Mouse (Mus musculus) C2C12 (cell line): ENCODE measurements around the gene Zfp296. TPM values are rescaled to one million over a fixed set of nuclear protein-coding genes. Genes with fewer than 3 reads are reported as not detected.

Experiments
- H3K27me3 ChIP-seq: one replicate; pipeline ENCODE4 v1.6.1; 2011; ENCODE audit not compliant: control insufficient read depth, insufficient read depth, insufficient read length
- H3K36me3 ChIP-seq: one replicate; pipeline ENCODE4 v1.6.1; 2011; ENCODE audit not compliant: control insufficient read depth, insufficient read depth
- H3K4me3 ChIP-seq: one replicate; pipeline ENCODE4 v1.5.1; 2011; ENCODE audit warnings: mild to moderate bottlenecking, control low read depth; ENCODE audit not compliant: poor library complexity, insufficient read depth, severe bottlenecking
- H3K79me2 ChIP-seq: one replicate; pipeline ENCODE4 v1.6.1; 2011; ENCODE audit not compliant: control insufficient read depth, insufficient read depth
- H3K79me3 ChIP-seq: one replicate; pipeline ENCODE4 v1.6.1; 2011; ENCODE audit warnings: low read depth, control low read depth
- H3ac ChIP-seq: one replicate; pipeline ENCODE3; 2011; ENCODE audit warnings: low read depth; ENCODE audit not compliant: control insufficient read depth, insufficient read length
- CEBPB ChIP-seq: IDR thresholded peaks from one replicate; pipeline ENCODE4 v1.6.1; 2011; ENCODE audit warnings: low read depth, mild to moderate bottlenecking, control low read depth, moderate library complexity
- CTCF ChIP-seq: IDR thresholded peaks from one replicate; pipeline ENCODE4 v1.5.1; 2011; ENCODE audit not compliant: control insufficient read depth, insufficient read depth, insufficient read length
- FOSL1 ChIP-seq: IDR thresholded peaks from one replicate; pipeline ENCODE4 v1.8.0; 2011; ENCODE audit warnings: mild to moderate bottlenecking, low read length; ENCODE audit not compliant: poor library complexity, insufficient read depth, severe bottlenecking
- MAX ChIP-seq: IDR thresholded peaks from one replicate; pipeline ENCODE4 v1.6.1; 2011; ENCODE audit warnings: mild to moderate bottlenecking, control low read depth
- MYOD1 ChIP-seq: IDR thresholded peaks from one replicate; pipeline ENCODE4 v1.6.1; 2011; ENCODE audit warnings: low read depth; ENCODE audit not compliant: control insufficient read depth, insufficient read length
- MYOG ChIP-seq: IDR thresholded peaks from one replicate; pipeline ENCODE4 v1.6.1; 2011; ENCODE audit not compliant: control insufficient read depth, insufficient read length; ENCODE audit errors: extremely low read depth
- USF1 ChIP-seq: IDR thresholded peaks from one replicate; pipeline ENCODE4 v1.6.1; 2011; ENCODE audit warnings: low read depth, mild to moderate bottlenecking, control low read depth, moderate library complexity
- polyA plus RNA-seq: library from polyadenylated mRNA; unstranded; fragments of >200 nt; fragmentation: generic; extraction: Trizol; gene quantifications from one replicate; pipeline ENCODE4 v1.2.1, GENCODE M21; 2012; ENCODE audit warnings: missing spikeins

Zfp296 gene
- polyA plus RNA-seq, 1 experiment, result 1.9 TPM

DNA sequence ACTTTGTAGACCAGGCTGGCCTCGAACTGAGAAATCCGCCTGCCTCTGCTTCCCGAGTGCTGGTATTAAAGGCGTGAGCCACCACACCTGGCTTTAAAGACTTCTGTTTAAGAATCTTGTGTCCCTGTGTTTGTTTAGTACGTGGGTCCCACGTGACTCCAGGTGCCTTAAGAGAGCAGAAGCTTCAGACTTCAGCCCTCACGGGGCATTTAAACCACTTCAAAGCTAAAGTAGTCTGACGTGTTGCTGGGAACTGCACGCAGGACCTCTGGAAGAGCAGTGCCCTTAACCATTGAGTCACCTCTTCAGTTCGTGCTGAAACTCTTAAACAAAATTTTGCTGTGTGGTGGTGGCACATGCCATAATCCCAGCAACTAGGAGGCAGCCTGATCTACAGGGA, 27.7 kb upstream of the Zfp296 start:
- no peak for TF ChIP-seq USF1
- no peak for TF ChIP-seq CEBPB
- no peak for TF ChIP-seq MYOG
- TF ChIP-seq CTCF, result no peak
- no peak for TF ChIP-seq MAX

DNA sequence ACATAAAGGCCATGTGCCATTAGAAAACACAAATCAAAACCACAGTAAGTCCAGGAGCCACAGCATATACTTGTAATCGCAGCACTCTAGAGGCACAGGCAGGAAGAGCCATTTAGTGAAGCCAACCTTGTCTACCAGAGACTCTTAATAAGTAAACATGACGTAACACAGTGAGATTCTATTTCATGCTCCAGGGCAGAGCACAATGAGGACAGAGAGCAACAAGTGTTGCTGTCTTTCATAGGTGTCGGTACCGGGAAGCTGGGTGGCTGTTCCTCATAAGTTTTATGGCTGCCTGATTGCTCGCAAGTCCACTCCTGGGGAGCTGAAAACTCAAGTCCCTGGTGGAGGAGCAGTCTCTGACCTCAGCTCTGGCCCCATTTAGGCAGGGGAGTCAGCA, 25.5 kb upstream of the Zfp296 start:
- Histone ChIP-seq H3K36me3 (no peaks in the 10 kb centered on the region), H3K4me3 (no peak overlapping the region), H3K79me3 (peaks cover 55% of the 10 kb centered on the region), H3K27me3 (no peaks in the 10 kb centered on the region), H3K79me2 (peaks cover 96% of the 10 kb centered on the region), H3ac (no peak overlapping the region)
- no peak for TF ChIP-seq MAX
- no peak for TF ChIP-seq MYOD1
- TF ChIP-seq CTCF, result no peak
- TF ChIP-seq FOSL1, result no peak
- no peak for TF ChIP-seq USF1
- no peak for TF ChIP-seq MYOG
- no peak for TF ChIP-seq CEBPB

More for the DNA sequence above, 27.7 kb upstream of the Zfp296 start:
- Histone ChIP-seq H3K4me3 (no peak overlapping the region), H3K79me3 (peaks cover 52% of the 10 kb centered on the region), H3K27me3 (no peaks in the 10 kb centered on the region), H3ac (no peak overlapping the region), H3K79me2 (peaks cover 91% of the 10 kb centered on the region), H3K36me3 (no peaks in the 10 kb centered on the region)

DNA sequence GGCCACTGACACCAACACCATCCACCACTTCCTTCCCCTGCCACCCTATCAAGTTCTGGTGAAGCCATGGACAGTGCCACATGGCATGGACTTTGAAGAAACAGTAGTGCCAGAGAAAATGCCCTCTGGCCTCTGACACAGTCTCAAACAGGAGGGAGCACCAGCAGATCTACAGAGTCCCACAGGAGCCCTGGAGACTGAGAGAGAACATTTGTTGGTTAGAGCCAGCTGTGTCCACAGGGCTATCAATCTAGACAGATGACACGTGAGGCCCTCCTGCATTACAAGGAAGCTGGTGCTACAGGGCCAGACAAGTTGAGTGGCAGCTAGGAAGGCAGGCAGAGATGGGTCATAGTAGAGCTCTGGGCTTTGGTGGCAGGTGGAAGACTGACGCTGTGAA, 24.6 kb upstream of the Zfp296 start:
- H3K79me3 ChIP-seq, result peaks cover 57% of the 10 kb centered on the region
- peaks cover 96% of the 10 kb centered on the region for H3K79me2 ChIP-seq
- no peak overlapping the region for H3ac ChIP-seq
- H3K4me3 ChIP-seq, result no peak overlapping the region
- H3K27me3 ChIP-seq, result no peaks in the 10 kb centered on the region
- no peak for TF ChIP-seq MAX
- no peak for TF ChIP-seq MYOD1
- no peaks in the 10 kb centered on the region for H3K36me3 ChIP-seq

DNA sequence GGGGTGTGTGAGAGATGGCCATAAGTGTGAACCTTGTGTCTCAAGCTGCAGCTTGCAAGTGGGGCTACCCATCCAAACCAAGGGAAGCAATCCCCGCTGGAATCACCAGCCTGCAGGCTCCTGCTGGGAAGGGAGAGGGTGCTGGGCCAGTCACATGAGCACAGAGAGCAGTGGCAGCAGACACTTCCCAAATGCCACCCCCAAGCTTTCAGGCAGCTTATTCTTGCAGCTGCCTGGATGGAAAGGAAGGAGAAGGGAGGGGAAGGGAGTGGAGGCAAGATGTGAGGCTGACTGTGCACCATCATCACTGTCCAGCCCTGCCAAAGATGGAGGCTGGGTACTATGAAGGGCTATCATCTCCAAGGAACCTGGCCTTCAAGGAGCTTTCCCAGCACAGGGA, 22.9 kb upstream of the Zfp296 start:
- Histone ChIP-seq H3K79me2 (peaks cover 96% of the 10 kb centered on the region), H3K4me3 (no peak overlapping the region), H3K36me3 (no peaks in the 10 kb centered on the region), H3K79me3 (peaks cover 61% of the 10 kb centered on the region), H3ac (no peak overlapping the region), H3K27me3 (no peaks in the 10 kb centered on the region)
- no peak for TF ChIP-seq FOSL1
- TF ChIP-seq CEBPB, result no peak
- no peak for TF ChIP-seq MYOG
- TF ChIP-seq MYOD1, result no peak
- TF ChIP-seq MAX, result no peak
- no peak for TF ChIP-seq USF1
- no peak for TF ChIP-seq CTCF

DNA sequence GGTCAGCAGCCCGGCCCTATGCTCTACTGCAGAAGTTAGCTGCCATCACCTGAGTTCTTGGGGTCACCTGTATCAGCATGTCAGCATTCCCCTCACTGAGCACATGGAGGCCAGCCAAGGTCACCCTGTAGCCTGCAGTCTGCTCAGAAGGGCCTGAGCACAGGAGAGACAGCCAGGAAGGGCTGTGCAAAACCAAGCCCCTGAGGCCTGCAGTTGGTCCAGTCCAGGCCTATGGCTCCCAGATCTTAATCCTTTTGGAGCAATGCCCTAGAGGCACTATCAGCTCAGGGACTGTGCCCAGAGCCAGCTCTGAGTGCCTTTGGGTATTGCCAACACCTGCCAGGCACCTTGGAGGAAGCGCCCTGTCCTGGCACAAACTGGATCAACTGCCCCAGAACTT, 20.0 kb upstream of the Zfp296 start:
- no peak overlapping the region for H3K4me3 ChIP-seq
- H3ac ChIP-seq, result no peak overlapping the region
- no peaks in the 10 kb centered on the region for H3K36me3 ChIP-seq
- H3K79me3 ChIP-seq, result peaks cover 72% of the 10 kb centered on the region
- TF ChIP-seq MAX (no peak), MYOG (no peak), CTCF (no peak), USF1 (no peak), FOSL1 (no peak)
- H3K27me3 ChIP-seq, result no peaks in the 10 kb centered on the region
- H3K79me2 ChIP-seq, result peaks cover 95% of the 10 kb centered on the region

DNA sequence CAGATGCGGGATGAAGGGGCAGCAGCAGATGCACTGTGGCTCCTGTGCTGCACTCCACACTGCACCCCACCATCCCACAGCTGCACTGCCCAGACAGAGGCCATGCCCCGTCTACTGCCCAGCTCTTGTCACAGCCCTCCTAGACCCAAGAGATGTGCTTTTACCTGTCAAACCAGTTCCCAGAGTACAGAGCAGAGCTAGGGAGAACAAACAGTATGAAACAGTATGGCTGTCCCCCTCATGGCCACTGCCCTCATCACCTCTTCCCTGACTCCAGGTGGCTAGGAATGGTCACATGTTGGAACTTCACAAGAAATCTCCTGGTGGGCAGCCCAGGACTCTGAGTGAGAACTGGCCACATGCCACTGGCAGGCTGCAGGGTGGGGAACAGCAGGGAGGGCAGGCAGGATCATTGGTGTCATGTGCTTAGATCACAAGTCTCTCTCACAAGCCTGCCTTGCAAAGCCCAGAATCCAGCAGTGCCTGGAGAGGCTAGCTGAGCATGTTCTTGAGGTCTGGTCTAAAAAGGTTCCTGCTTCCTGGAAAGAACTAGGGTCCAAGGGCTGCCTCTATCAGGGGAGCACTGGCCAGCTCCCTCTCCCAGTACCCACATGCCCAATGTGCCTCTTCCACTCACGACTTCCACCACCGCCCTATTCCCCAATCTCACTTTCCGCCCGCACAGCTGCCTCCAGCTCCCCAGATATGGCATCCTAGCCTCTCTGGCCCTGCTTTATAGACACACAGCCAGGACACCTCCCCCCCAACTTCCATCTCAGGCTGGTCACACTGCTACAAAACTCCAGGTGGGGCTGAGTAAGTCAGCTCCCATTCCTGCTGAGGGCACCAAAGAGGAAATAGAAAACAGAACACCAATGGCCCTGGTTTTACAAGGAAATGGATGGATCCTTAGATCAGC, 18.8 kb upstream of the Zfp296 start:
- Histone ChIP-seq H3ac (no peak overlapping the region), H3K79me3 (peaks cover 67% of the 10 kb centered on the region), H3K27me3 (no peaks in the 10 kb centered on the region), H3K36me3 (no peaks in the 10 kb centered on the region), H3K4me3 (no peak overlapping the region), H3K79me2 (peaks cover 83% of the 10 kb centered on the region)
- no peak for TF ChIP-seq CTCF
- TF ChIP-seq USF1, result no peak
- TF ChIP-seq FOSL1, result no peak
- TF ChIP-seq MYOG, result no peak
- no peak for TF ChIP-seq CEBPB
